Comparison of ENCODE assay signal across 9 mouse cellular contexts in genomic region chr7:79786295-79786694, GRCm38 (mm10). TPM values are rescaled to one million over a fixed set of nuclear protein-coding genes. Genes with fewer than 3 reads are reported as not detected.
DNase-seq lines count a peak whose midpoint lies in the region; ATAC-seq and TF ChIP-seq lines count a peak whose summit lies in the region.
"Had no signal": no experiment of that assay in that cellular context is flagged by ENCODE, and none has a peak within 500 bp of the region (broad histone marks: within the 10 kb centered on the region; RNA-seq: fewer than 3 reads in every experiment).

No protein-coding gene starts in this region.

- peak; percentile 79 for ATAC-seq in erythroblast, adult 5-6 weeks (replicated peaks; ENCODE audit: low FRiP score, poor library complexity, severe bottlenecking)
- ATAC-seq in lung, embryonic 14.5 days (ENCODE audit: insufficient read depth) = peak; percentile 68; the same call in 1 of the 2 replicates

- H3K4me2 ChIP-seq in CH12.LX (ENCODE audit: insufficient read depth, low read depth, poor library complexity, severe bottlenecking) = no peak overlapping the region
- H3K4me2 ChIP-seq in lung, embryonic 14.5 days = no peak overlapping the region

- H3K27ac ChIP-seq in CH12.LX (ENCODE audit: insufficient read depth, low read depth) = no peak overlapping the region
- no peak overlapping the region for H3K27ac ChIP-seq in bone marrow, adult 2 months (ENCODE audit: control insufficient read depth, insufficient read depth, low read depth, low read length, poor library complexity)
- no peak overlapping the region for H3K27ac ChIP-seq in lung, embryonic 14.5 days (ENCODE audit: low read depth)

- peak; percentile 51 for DNase-seq in CH12.LX (ENCODE audit: extremely low read depth)
- DNase-seq in heart, postnatal 10 days = peak; percentile 78 to 88
- peak; percentile 61 for DNase-seq in large intestine, adult 2 months (ENCODE audit: low read depth, low spot score)
- DNase-seq in lung, embryonic 14.5 days = peak; percentile 92
- DNase-seq in ovary, adult 18-20 months (ENCODE audit: low spot score) = peak; percentile 24
- DNase-seq in thymus, postnatal 25 days = peak; percentile 57

- no peak overlapping the region for H3K9ac ChIP-seq in CH12.LX (ENCODE audit: insufficient read depth, low read depth)
- no peak overlapping the region for H3K9ac ChIP-seq in lung, embryonic 14.5 days

- TF ChIP-seq RAD21 in CH12.LX (IDR thresholded peaks at IDR 0.05; ENCODE audit: low read depth, low read length) = peak; percentile 36

- no peaks in the 10 kb centered on the region for H3K36me3 ChIP-seq in CH12.LX (replicated peaks in 1 of 2; ENCODE audit: control insufficient read depth in 1 of 2, insufficient read depth in 1 of 2, low read length in 1 of 2)
- no peaks in the 10 kb centered on the region for H3K36me3 ChIP-seq in lung, embryonic 14.5 days (ENCODE audit: insufficient read depth)

- no peak overlapping the region for H3K4me3 ChIP-seq in CH12.LX (replicated peaks in 1 of 3; ENCODE audit: low read depth in 2 of 3, low read length in 2 of 3, poor library complexity in 1 of 3)
- H3K4me3 ChIP-seq in bone marrow, adult 2 months (replicated peaks; ENCODE audit: control insufficient read depth, low read depth, low read length) = no peak overlapping the region
- no peak overlapping the region for H3K4me3 ChIP-seq in lung, embryonic 14.5 days (ENCODE audit: low read depth, low read length)
- H3K4me3 ChIP-seq: erythroblast, embryonic 14.5 days had no signal

- no peaks in the 10 kb centered on the region for H3K9me3 ChIP-seq in CH12.LX (replicated peaks; ENCODE audit: low read length)
- no peaks in the 10 kb centered on the region for H3K9me3 ChIP-seq in lung, embryonic 14.5 days (ENCODE audit: low read depth, low read length)

- no peaks in the 10 kb centered on the region for H3K79me2 ChIP-seq in CH12.LX (replicated peaks; ENCODE audit: control insufficient read depth, extremely low read depth, insufficient read depth, poor library complexity, severe bottlenecking)

- peak; percentile 74 to 85 for TF ChIP-seq CTCF in CH12.LX (conservative IDR thresholded peaks at IDR 0.05 in 1 of 2, IDR thresholded peaks at IDR 0.05 in 1 of 2; ENCODE audit: low read depth in 2 of 2, low read length in 2 of 2)
- peak; percentile 54 for TF ChIP-seq CTCF in bone marrow, adult 2 months (IDR thresholded peaks at IDR 0.05; ENCODE audit: control insufficient read depth, insufficient read depth, low read length)
- TF ChIP-seq CTCF in lung, embryonic 14.5 days (IDR thresholded peaks at IDR 0.05; ENCODE audit: low read depth) = peak; percentile 83

- dilution Hi-C loops in CH12.LX (cut with MboI; ENCODE audit: extremely low pct_ligation_motif_present, extremely low pct_unique_long_range_greater_than_20kb, low sequenced_read_pairs) = no loop called here

- TF ChIP-seq EP300 in CH12.LX (IDR thresholded peaks at IDR 0.05; ENCODE audit: low read length) = no peak

- H3K4me1 ChIP-seq in CH12.LX (ENCODE audit: control insufficient read depth in 1 of 2, insufficient read depth in 2 of 2) = peaks cover 0 to 3% of the 10 kb centered on the region in 2 experiments; a peak in 1 of 4 replicates
- no peaks in the 10 kb centered on the region for H3K4me1 ChIP-seq in bone marrow, adult 2 months (ENCODE audit: control insufficient read depth, insufficient read depth, low read length)
- H3K4me1 ChIP-seq in lung, embryonic 14.5 days (ENCODE audit: insufficient read depth) = no peaks in the 10 kb centered on the region

- in situ Hi-C loops in CH12.LX (cut with MboI; ENCODE audit: low pct_ligation_motif_present, low pct_unique_long_range_greater_than_20kb, low sequenced_read_pairs) = no loop called here

- TF ChIP-seq POLR2A in CH12.LX (IDR thresholded peaks at IDR 0.05; ENCODE audit: low read depth, low read length) = no peak
- TF ChIP-seq POLR2A in bone marrow, adult 2 months (IDR thresholded peaks at IDR 0.05; ENCODE audit: borderline replicate concordance, control insufficient read depth, low read depth, low read length) = no peak

- intact Hi-C loops in heart, postnatal 10 days (cut with DNase I) = no loop called here

- H3K27me3 ChIP-seq in CH12.LX (replicated peaks) = peaks cover 3% of the 10 kb centered on the region
- peaks cover 17% of the 10 kb centered on the region for H3K27me3 ChIP-seq in lung, embryonic 14.5 days (ENCODE audit: insufficient read depth, low read length)

- WGBS in bone marrow, adult 2 months = 25% methylated on average over 6 of the region's 6 CpGs
- WGBS in large intestine, adult 2 months = 17% methylated on average over 6 of the region's 6 CpGs
- WGBS in lung, embryonic 14.5 days = 20% methylated on average over 6 of the region's 6 CpGs

TF ChIP-seq in CH12.LX, 34 proteins besides CTCF, POLR2A, EP300 and RAD21:
- TF ChIP-seq BHLHE40 (IDR thresholded peaks at IDR 0.05; ENCODE audit: low read depth, low read length) (no peak), SMC3 (IDR thresholded peaks at IDR 0.05; ENCODE audit: low read depth, low read length) (peak; percentile 49)

RNA-seq across cellular contexts. Expression of gene Mesp1, which starts 7.3 kb away (rescaled TPM):
- total RNA-seq in CH12.LX (2012; rRNA removed) (not detected in 2 replicates), CH12.LX (2014; rRNA removed) (not detected in 2 replicates)
- not detected in 2 replicates for polyA plus RNA-seq in CH12.LX (2012; ENCODE audit: insufficient read length, low read depth)
- not detected in 2 replicates for polyA plus RNA-seq in bone marrow, adult 2 months (2011; ENCODE audit: insufficient read depth, insufficient read length, low replicate concordance, missing spikeins)
- not detected in 2 replicates for total RNA-seq in erythroblast, adult 5-6 weeks (2015; ENCODE audit: low replicate concordance)
- 1.0 TPM in 1 of 2 replicates, not detected in the other for total RNA-seq in erythroblast, adult 5-6 weeks (2017; ENCODE audit: low replicate concordance)
- not detected for total RNA-seq in heart, postnatal 10 days (2021)
- polyA plus RNA-seq in large intestine, adult 2 months (2012; rRNA removed) = 0.69 and 0.85 TPM in 2 replicates
- not detected in 2 replicates for polyA plus RNA-seq in lung, embryonic 14.5 days (2014; fragmentation: Nextera tagmentation; extraction: Ambion mirVana)

RNA-seq across cellular contexts. Expression of gene Mesp2, which starts 24.2 kb away (rescaled TPM):
- total RNA-seq in CH12.LX (2012; rRNA removed) = not detected in 2 replicates
- not detected in 2 replicates for total RNA-seq in CH12.LX (2014; rRNA removed)
- not detected in 2 replicates for polyA plus RNA-seq in CH12.LX (2012; ENCODE audit: insufficient read length, low read depth)
- not detected in 2 replicates for polyA plus RNA-seq in bone marrow, adult 2 months (2011; ENCODE audit: insufficient read depth, insufficient read length, low replicate concordance, missing spikeins)
- total RNA-seq in erythroblast, adult 5-6 weeks (2015; ENCODE audit: low replicate concordance) = not detected in 2 replicates
- total RNA-seq in erythroblast, adult 5-6 weeks (2017; ENCODE audit: low replicate concordance) = not detected in 2 replicates
- total RNA-seq in heart, postnatal 10 days (2021) = under 1 TPM; 0.12 to 0.40 TPM
- 0.35 and 0.64 TPM in 2 replicates for polyA plus RNA-seq in large intestine, adult 2 months (2012; rRNA removed)
- polyA plus RNA-seq in lung, embryonic 14.5 days (2014; fragmentation: Nextera tagmentation; extraction: Ambion mirVana) = 0.19 and 0.28 TPM in 2 replicates
- polyA plus RNA-seq: erythroblast, embryonic 14.5 days had no signal

RNA-seq across cellular contexts. Expression of gene Wdr93, which starts 43.3 kb away (rescaled TPM):
- total RNA-seq in CH12.LX (2012; rRNA removed) (0.38 and 1.2 TPM in 2 replicates), CH12.LX (2014; rRNA removed) (0.63 and 0.75 TPM in 2 replicates)
- polyA plus RNA-seq in CH12.LX (2012; ENCODE audit: insufficient read length, low read depth) = 0.85 and 1.3 TPM in 2 replicates
- polyA plus RNA-seq in bone marrow, adult 2 months (2011; ENCODE audit: insufficient read depth, insufficient read length, low replicate concordance, missing spikeins) = not detected in 2 replicates
- total RNA-seq in erythroblast, adult 5-6 weeks (2015; ENCODE audit: low replicate concordance) = not detected in 2 replicates
- total RNA-seq in erythroblast, adult 5-6 weeks (2017; ENCODE audit: low replicate concordance) = not detected in 2 replicates
- total RNA-seq in heart, postnatal 10 days (2021) = under 1 TPM; 0.14 to 0.15 TPM
- 0.05 and 0.10 TPM in 2 replicates for polyA plus RNA-seq in large intestine, adult 2 months (2012; rRNA removed)
- 0.16 and 0.17 TPM in 2 replicates for polyA plus RNA-seq in lung, embryonic 14.5 days (2014; fragmentation: Nextera tagmentation; extraction: Ambion mirVana)
- polyA plus RNA-seq: erythroblast, embryonic 14.5 days had no signal

RNA-seq across cellular contexts. Expression of gene Pex11a, which starts 43.4 kb away (rescaled TPM):
- 2.8 and 3.4 TPM in 2 replicates for total RNA-seq in CH12.LX (2012; rRNA removed)
- 1.5 and 2.1 TPM in 2 replicates for total RNA-seq in CH12.LX (2014; rRNA removed)
- 4.3 and 4.8 TPM in 2 replicates for polyA plus RNA-seq in CH12.LX (2012; ENCODE audit: insufficient read length, low read depth)
- 3.4 and 4.9 TPM in 2 replicates for polyA plus RNA-seq in bone marrow, adult 2 months (2011; ENCODE audit: insufficient read depth, insufficient read length, low replicate concordance, missing spikeins)
- not detected in 2 replicates for total RNA-seq in erythroblast, adult 5-6 weeks (2015; ENCODE audit: low replicate concordance)
- 0.51 TPM in 1 of 2 replicates, not detected in the other for total RNA-seq in erythroblast, adult 5-6 weeks (2017; ENCODE audit: low replicate concordance)
- total RNA-seq in heart, postnatal 10 days (2021) = 10 to 100 TPM; 13.3 to 16.5 TPM
- 18.9 and 27.5 TPM in 2 replicates for polyA plus RNA-seq in large intestine, adult 2 months (2012; rRNA removed)
- polyA plus RNA-seq in lung, embryonic 14.5 days (2014; fragmentation: Nextera tagmentation; extraction: Ambion mirVana) = 12.0 and 12.1 TPM in 2 replicates
- polyA plus RNA-seq: erythroblast, embryonic 14.5 days had no signal

RNA-seq across cellular contexts. Expression of gene Plin1, which starts 53.6 kb away (rescaled TPM):
- 0.08 TPM in 1 of 2 replicates, not detected in the other for total RNA-seq in CH12.LX (2012; rRNA removed)
- total RNA-seq in CH12.LX (2014; rRNA removed) = not detected in 2 replicates
- not detected in 2 replicates for polyA plus RNA-seq in CH12.LX (2012; ENCODE audit: insufficient read length, low read depth)
- polyA plus RNA-seq in bone marrow, adult 2 months (2011; ENCODE audit: insufficient read depth, insufficient read length, low replicate concordance, missing spikeins) = 2.3 TPM in 1 of 2 replicates, not detected in the other
- not detected in 2 replicates for total RNA-seq in erythroblast, adult 5-6 weeks (2015; ENCODE audit: low replicate concordance)
- total RNA-seq in erythroblast, adult 5-6 weeks (2017; ENCODE audit: low replicate concordance) = not detected in 2 replicates
- total RNA-seq in heart, postnatal 10 days (2021) = 10 to 100 TPM; 24.0 to 76.0 TPM
- 14.5 and 16.5 TPM in 2 replicates for polyA plus RNA-seq in large intestine, adult 2 months (2012; rRNA removed)
- polyA plus RNA-seq in lung, embryonic 14.5 days (2014; fragmentation: Nextera tagmentation; extraction: Ambion mirVana) = not detected in 2 replicates
- polyA plus RNA-seq: erythroblast, embryonic 14.5 days had no signal

Comparison
In these comparisons a context has a peak if more than half of its experiments do, and no peak if none do; other contexts are left out.
1. DNase-seq: peak in every context shown above with its lines; median percentile 92 in lung, embryonic 14.5 days; 83 in heart, postnatal 10 days; 61 in large intestine, adult 2 months; 57 in thymus, postnatal 25 days; 51 in CH12.LX; 24 in ovary, adult 18-20 months.